Mouse (Mus musculus): ENCODE data around the gene Ifngr2.

DNA sequence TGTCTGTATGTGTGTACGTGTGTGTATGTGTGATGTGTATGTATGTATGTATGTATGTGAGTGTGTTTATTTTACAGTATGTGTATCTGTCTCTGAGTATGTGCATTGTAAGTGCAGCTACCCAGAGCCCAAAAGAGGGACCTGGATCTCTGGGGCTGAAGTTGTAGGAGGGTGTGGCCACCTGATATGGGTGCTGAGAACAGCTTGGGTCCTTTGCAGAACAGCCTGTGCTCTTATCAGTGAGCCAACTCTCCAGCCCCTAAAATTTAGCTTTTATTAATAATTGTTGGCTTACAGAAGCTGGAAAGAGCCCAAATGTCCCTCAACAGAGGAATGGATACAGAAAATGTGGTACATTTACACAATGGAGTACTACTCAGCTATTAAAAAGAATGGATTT, 3.3 kb upstream of the Ifngr2 start:
- TF ChIP-seq EP300 (IDR thresholded peaks at IDR 0.05; ENCODE audit: insufficient read depth, low read depth, low read length) = no peak
- TF ChIP-seq CTCF (IDR thresholded peaks at IDR 0.05) = no peak
